Mouse (Mus musculus) ovary, adult 18-20 months (tissue): ENCODE results near the gene Zfp536.
A peak's percentile ranks its signal among the peaks of the same experiment; 100 is the strongest.

ENCODE experiments used
- DNase-seq: peaks from one replicate; pipeline ENCODE4 v3.0.0; 2022; ENCODE audit warnings: low spot score, mixed read lengths

Zfp536 gene

GRCm38 (mm10) chr7:37689561-37690305 is 83.7 kb downstream of the Zfp536 start:
- no peak for DNase-seq

GRCm38 (mm10) chr7:37689107-37689511 is 84.3 kb downstream of the Zfp536 start:
- no peak for DNase-seq

GRCm38 (mm10) chr7:37686366-37686765 is 87.1 kb downstream of the Zfp536 start:
- DNase-seq = no peak

GRCm38 (mm10) chr7:37685247-37685646 is 88.2 kb downstream of the Zfp536 start:
- no peak for DNase-seq

- no peak for DNase-seq
Measured at GRCm38 (mm10) chr7:37681335-37681734, 92.1 kb downstream of the Zfp536 start.

GRCm38 (mm10) chr7:37663676-37664365 is 109.6 kb downstream of the Zfp536 start:
- DNase-seq = no peak

- DNase-seq = no peak
Measured at GRCm38 (mm10) chr7:37648671-37649070, 124.8 kb downstream of the Zfp536 start.

- DNase-seq = peak; percentile 10
Measured at GRCm38 (mm10) chr7:37647917-37648615, 125.4 kb downstream of the Zfp536 start.

- no peak for DNase-seq
Measured at GRCm38 (mm10) chr7:37639740-37640397, 133.6 kb downstream of the Zfp536 start.

GRCm38 (mm10) chr7:37634812-37635211 is 138.6 kb downstream of the Zfp536 start:
- no peak for DNase-seq

GRCm38 (mm10) chr7:37630410-37630809 is 143.0 kb downstream of the Zfp536 start:
- DNase-seq = no peak

GRCm38 (mm10) chr7:37627897-37628510 is 145.4 kb downstream of the Zfp536 start:
- no peak for DNase-seq

- no peak for DNase-seq
Measured at GRCm38 (mm10) chr7:37625758-37626157, 147.7 kb downstream of the Zfp536 start.

- DNase-seq = no peak
Measured at GRCm38 (mm10) chr7:37624759-37625340, 148.6 kb downstream of the Zfp536 start.

- peak; percentile 28 for DNase-seq
Measured at GRCm38 (mm10) chr7:37623903-37624758, 149.3 kb downstream of the Zfp536 start.

- no peak for DNase-seq
Measured at GRCm38 (mm10) chr7:37619254-37619653, 154.2 kb downstream of the Zfp536 start.

GRCm38 (mm10) chr7:37617880-37618279 is 155.6 kb downstream of the Zfp536 start:
- no peak for DNase-seq

GRCm38 (mm10) chr7:37615932-37616331 is 157.5 kb downstream of the Zfp536 start:
- DNase-seq = no peak

GRCm38 (mm10) chr7:37614381-37614780 is 159.1 kb downstream of the Zfp536 start:
- no peak for DNase-seq

- DNase-seq = no peak
Measured at GRCm38 (mm10) chr7:37608556-37608955, 164.9 kb downstream of the Zfp536 start.

- no peak for DNase-seq
Measured at GRCm38 (mm10) chr7:37607906-37608305, 165.5 kb downstream of the Zfp536 start.
